Mouse (Mus musculus) adrenal gland, adult (tissue): ENCODE measurements around the gene Slc6a17.

Experiments
- DNase-seq, 2 experiments: peaks; one replicate each; pipeline ENCODE4 v3.0.0; 2022 to 2023; ENCODE audit warnings: low spot score in 1 of 2; ENCODE audit not compliant: inconsistent age in 2 of 2

Gene Slc6a17

GRCm38 (mm10) chr3:107472198-107472597 is 45.6 kb downstream of the Slc6a17 start:
- DNase-seq = peak; percentile 45 to 77

DNA sequence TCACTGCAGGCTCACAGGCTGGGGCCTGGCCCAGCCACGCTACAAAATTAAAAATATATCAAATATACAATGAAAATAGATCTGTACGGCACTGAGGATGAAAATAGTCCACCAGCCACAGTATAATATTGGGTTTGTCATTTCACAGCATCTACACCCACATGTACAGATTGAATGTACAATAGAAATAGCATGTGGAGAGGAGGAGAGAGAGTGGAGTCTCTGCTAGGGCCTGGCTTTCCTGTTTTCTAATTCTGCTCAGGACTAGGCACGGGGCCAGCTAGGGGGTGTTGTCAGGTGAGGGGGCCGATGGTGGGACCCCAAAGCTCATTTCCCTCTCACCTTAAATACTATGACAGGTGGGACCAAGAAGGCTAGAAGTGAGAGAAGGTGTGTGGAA is 48.8 kb downstream of the Slc6a17 start:
- DNase-seq = no peak

- DNase-seq = no peak
These were observed 49.7 kb downstream of the Slc6a17 start for GRCm38 (mm10) chr3:107468106-107468505.

GRCm38 (mm10) chr3:107466577-107466976 is 51.2 kb downstream of the Slc6a17 start:
- DNase-seq = peak; percentile 54 to 88

GRCm38 (mm10) chr3:107462160-107462559 is 55.7 kb downstream of the Slc6a17 start:
- DNase-seq = peak; percentile 45 to 87

DNA sequence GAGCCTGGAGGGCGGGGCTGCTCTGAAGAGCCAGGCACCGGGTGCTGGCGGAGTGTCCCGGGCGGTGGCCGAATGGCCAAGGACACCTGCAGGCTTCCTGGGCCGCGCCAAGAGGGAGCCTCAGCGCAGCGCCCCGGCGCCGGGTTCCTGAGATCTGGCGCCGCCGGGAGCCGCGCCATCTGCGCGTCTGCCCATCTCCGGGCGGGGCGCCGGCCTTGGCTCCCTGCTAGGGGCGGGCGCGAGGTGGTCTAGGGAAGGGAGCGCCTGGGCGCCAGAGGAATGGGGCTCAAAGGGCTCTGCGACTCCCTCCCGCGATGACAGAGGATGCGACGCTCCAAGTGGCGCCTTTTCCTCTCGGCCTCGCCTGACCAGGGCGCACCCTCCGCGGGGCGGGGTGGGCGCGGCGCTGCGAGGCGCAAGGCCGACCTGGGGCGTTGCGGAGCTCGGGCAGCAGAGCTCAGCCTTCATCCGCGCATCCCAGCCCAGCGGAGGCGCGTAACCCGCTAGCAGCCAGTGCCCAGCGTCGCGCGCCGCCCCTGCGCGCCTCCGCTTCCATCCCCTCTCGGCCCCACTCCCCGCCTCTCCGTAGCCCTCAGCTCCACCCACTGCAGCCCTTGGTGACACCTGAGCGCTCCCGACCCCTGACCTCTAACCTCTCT is 57.9 kb downstream of the Slc6a17 start:
- DNase-seq = peak in 1 of 2 experiments; percentile 66

GRCm38 (mm10) chr3:107459196-107459772 is 58.5 kb downstream of the Slc6a17 start, which contains the start of gene Kcnc4:
Gene Kcnc4, minus strand, starts transcription at chr3:107459552.
- DNase-seq = peak in 1 of 2 experiments; percentile 67

DNA sequence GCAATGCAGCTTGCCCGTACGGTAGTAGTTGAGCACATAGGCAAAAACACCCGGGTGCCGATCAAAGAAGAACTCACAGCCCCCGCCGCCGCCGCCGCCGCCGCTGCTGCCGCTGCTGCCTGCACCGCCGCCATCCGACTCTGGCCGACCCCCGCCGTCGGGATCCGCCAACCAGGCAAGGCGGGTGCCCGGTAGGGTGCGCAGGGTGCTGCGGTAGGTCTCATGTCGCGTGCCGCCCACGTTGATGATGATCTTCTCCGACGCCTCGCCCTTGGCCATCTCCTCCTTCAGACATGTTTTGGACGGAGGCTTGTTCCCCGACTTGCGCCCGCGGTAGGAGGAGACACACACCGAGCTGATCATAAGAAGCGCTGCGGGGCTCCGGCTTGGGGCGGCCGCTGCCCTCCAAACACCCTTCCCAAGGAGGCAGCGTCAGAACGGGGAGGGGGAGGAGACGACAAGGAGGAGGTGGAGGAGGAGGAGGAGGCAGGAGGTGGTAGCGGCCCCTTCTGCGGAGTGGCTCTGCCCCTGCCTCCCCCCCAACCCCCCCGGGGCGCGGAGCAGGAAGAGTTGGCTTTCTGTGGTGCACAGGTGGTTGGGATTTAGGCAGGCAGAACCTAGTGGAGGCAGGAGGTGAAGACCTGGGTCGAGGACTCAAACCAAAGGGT is 59.2 kb downstream of the Slc6a17 start:
- peak in 1 of 2 experiments; percentile 59 for DNase-seq

DNA sequence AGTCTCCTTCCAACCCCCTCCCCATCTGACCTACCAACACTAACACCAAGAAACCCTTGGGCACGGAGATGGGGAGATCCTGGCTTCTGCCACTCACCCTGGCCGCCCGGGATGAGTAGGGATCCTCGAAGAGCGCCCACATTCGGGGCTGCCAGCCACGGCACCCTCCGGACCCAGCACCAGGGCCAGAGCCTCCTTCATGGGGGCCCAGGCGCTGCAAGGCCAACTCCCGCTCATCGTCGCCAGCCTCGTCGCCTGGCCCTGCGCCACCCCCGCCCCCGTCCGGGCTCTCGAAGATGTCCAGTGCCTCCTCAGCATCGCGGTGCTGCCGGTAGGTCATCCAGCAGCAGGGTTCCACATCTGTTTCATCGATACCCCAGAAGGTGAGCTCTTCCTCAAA is 59.7 kb downstream of the Slc6a17 start:
- peak in 1 of 2 experiments; percentile 48 for DNase-seq

DNA sequence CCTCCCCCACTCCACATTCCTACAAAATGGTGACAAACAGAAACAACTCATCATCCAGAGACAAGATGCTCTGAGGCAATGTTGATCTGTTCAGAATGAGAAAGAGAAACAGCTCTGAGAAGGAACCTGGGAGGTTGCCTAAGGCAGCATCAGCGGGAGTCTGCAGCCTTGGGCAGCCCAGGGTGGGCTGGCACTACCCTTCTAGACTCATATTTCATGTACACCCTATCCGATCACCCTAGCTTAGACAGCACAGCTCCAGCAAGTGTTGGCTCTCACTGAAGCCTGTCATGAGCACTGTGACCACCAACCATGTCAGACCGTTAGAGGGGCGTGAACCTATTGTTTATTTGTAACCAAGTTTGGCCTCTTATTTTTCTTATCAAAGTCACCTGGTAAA is 63.5 kb downstream of the Slc6a17 start:
- DNase-seq = no peak

DNA sequence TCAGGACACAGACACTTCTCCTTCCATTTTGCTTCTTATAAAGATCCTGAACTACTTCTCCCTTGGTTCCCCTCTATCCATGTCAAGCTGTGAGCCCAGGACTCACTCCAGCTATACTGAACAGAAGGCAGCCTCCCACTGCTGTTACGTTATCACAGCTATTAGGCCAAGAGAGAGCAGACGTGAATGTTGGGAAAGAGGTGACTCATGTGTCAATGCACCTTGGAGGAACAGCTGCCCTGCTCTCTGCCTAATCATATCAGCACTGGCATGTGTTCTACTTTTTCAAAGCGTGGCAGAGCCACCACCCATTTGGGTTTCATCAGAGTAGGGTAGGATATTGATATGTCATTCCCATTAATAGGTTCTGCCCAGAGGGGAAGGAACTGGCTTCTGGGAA is 71.0 kb downstream of the Slc6a17 start:
- DNase-seq = peak; percentile 35 to 79

DNA sequence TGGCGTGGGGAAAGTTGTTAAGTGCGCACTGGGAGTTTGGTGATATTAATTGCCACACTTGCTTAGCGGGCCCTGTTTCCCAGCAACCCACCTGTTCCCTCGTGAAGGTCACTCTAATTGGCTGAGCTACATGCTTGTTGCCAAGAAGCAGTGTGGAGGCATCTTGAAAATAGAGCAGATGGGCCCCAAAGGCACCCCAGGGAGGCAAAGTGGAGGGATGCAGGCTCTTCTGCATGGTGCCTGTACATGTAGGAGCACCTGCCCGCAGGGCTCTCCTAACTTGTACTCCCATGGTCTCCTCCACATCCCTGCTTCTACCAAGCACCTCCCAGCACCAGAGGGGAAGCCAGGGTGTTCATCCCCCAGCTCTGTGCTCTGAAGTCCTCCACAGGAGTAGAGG is 74.0 kb downstream of the Slc6a17 start:
- no peak for DNase-seq

DNA sequence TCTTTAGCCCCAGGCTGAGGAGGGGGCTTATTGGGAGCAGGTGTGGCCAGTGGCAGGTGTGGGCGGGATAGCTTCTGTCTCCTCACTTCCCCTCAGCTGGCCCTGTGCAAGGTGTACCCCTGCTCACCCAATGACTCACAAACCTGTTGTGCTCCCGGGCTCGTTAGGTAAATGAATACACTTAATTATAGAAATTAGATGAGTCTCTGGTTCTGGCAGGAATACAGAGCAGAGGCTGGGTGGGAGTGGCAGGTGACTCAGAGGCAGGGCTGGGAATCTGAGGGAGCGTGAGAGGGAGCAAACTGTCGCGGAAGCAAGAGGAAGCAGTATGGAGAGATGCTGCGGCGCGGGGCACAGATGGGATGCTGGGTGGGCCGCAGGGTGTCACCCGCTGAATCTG is 75.6 kb downstream of the Slc6a17 start:
- DNase-seq = peak; percentile 27 to 52

DNA sequence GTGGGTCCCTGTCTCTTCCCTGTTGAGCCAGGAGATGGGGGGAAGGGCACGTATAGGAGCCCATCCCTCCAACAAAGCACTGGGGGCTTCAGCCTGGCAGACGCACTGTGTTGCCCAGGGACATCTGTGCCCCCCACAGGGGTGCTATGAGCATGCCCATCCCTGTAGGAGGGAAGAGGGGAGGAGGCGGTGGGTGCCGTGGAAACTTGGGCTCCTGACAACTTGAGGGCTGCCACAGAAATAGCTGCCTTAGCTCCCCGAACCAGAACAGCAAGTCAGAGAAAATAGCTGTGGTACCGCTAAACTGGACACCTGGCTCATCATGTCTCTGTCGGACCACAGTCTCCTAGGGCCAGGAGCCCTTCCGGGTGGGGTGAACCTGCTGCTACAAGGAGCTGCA is 76.5 kb downstream of the Slc6a17 start:
- no peak for DNase-seq

DNA sequence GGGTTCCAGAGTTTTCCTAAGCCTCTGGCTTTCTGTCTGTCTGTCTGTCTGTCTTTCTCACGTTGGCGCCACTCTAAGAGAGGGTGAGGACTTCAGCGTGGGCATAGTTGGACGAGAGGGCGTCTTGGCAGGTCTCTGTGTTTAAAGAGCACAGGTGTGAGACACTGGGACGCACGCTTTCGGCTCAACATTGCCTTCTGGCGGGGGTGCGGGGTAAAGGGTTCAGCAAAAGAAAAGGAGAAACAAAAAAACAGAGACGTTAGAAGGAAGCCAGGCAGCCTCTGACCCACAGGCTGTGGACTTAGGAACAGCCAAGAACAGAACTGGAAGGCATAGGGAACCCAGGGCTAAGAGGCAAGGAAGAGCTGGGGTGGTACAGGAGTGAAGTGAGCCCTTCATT is 78.5 kb downstream of the Slc6a17 start:
- no peak for DNase-seq

DNA sequence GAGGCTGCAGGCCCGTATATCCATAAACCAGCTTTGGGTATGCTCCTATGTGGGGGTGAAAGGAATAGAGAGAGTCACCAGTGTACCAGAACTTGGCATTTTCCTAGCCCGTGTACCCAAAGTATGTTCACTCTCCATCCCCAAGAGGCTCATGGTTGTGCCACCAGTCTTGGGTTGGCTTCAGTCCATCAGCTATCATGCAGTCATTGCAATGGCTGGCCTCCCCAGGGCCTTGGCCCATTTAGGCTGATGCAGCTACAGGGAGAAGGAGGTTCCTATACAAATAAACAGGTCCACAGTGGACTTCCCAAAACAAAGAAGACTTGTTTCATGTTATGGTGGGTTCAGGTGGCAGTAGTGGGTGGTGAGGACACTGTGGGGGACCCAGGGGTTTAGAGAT is 80.2 kb downstream of the Slc6a17 start:
- DNase-seq = peak in 1 of 2 experiments; percentile 81

- DNase-seq = peak; percentile 33 to 56
These were observed 81.4 kb downstream of the Slc6a17 start for GRCm38 (mm10) chr3:107436434-107436833.

DNA sequence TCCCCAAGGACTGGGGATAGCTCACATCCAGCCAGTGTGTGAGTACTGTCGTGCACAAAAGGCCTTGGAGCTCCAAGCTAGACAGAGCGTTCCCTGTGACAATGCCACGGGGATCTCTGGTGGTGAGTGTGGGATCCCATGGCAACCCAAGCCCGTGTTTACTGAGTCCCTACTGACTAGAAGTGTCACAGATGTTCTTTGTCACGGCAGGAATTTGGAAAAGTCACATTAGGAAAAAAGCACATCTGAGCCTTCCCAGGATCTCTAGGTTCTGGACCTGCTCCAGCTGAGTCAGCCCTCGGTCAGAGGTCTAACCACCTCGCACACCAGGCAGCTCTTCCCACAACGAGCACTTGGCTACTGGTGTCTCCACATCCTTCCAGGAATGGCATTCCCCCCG is 84.2 kb downstream of the Slc6a17 start:
- peak; percentile 46 to 86 for DNase-seq

GRCm38 (mm10) chr3:107431268-107431667 is 86.5 kb downstream of the Slc6a17 start:
- no peak for DNase-seq

DNA sequence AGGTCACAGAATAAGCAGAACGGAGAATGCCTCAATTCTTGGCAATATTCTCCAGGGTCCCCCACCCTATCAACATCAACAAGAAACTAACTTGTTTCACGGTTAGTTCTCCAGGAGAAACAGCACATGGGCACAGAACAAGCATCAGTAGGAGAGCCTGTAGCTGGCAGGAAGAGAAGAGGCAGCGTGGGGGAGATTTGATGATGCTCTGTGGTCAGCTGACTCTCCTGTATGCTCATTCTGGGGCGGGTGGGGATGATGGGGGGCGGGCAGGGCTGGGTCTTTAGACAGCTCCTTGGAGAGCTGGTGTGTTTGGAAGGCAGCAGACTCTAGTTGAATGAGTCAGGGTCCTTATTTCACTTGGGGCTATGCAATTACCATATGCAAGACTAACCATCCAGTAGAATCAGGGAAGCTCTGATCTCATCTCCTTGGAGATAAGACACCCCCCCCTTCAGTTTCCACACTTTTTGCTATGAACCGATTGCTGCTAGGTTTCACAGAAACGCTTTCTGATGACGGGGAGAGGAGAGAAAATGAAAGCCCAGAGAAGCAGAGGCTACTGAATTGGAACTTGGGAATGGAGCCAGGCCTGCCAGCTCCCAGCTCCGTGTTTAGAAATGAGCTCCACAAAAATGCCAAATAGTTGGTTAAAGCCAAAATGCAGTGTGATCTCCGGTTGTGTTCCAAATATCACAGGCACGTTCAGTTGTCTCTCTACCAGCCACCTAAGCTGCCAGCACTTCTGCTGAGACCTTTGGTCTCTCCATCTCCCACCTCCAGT is 93.4 kb downstream of the Slc6a17 start:
- DNase-seq = no peak

DNA sequence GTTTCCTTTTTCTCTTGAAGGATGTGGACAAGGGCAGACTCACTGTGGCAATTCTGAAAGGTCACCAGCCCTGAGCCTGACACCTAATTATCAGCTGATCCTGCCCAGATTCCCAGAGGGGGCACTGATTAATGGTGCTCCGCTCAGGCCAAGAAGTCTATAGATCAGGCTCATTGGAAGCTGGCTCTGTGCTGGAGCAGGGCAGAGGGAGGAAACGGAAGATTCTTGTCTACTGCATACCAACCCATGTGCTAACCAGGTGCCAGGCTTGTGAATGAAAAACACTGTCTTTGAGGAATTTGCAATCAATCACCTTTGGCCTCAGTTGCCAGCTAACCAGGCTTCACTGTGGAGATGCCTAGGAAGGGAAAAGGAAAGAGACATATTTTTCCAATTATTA is 97.7 kb downstream of the Slc6a17 start:
- no peak for DNase-seq
